Mouse (Mus musculus) heart, adult 2 months (tissue): ENCODE data around the gene Hmga1.

Experiments used
- CTCF ChIP-seq: fragments of 200-600 bp; IDR thresholded peaks from 2 replicates; pipeline ENCODE4 v1.8.1; 2022; ENCODE audit warnings: antibody characterized with exemption, mild to moderate bottlenecking, moderate library complexity
- EP300 ChIP-seq: fragments of 200-500 bp; IDR thresholded peaks from 2 replicates; pipeline ENCODE4 v1.6.1; 2011; ENCODE audit warnings: low read depth, low read length, control low read depth; ENCODE audit not compliant: insufficient read depth
- POLR2A ChIP-seq: fragments of 200-500 bp; IDR thresholded peaks from 2 replicates; pipeline ENCODE4 v1.6.1; 2011; ENCODE audit warnings: mild to moderate bottlenecking, low read depth, low read length, control low read depth; ENCODE audit not compliant: insufficient read depth

GRCm38 (mm10) chr17:27611519-27611884 lies 55.2 kb downstream of the Hmga1 start:
- no peak for TF ChIP-seq CTCF
- TF ChIP-seq EP300 = no peak
- no peak for TF ChIP-seq POLR2A
